Mouse (Mus musculus) effector memory CD4-positive, alpha-beta T cell, adult 5 months (primary cell): ENCODE results near the gene Olfr1299. TPM values are rescaled to one million over a fixed set of nuclear protein-coding genes. Genes with fewer than 3 reads are reported as not detected.

Experiments
- polyA plus RNA-seq: library from polyadenylated mRNA; unstranded; fragments of 100-300 nt; shearing (Covaris generic); gene quantifications from one replicate; pipeline ENCODE4 v1.2.1, GENCODE M21; 2017

Olfr1299 gene
- not detected for polyA plus RNA-seq

GRCm38 (mm10) chr2:111661119-111661518 is at the start of gene Olfr1299:
Olfr1299 (plus strand) TSS chr2:111661419.

GRCm38 (mm10) chr2:111626397-111626796 is 34.8 kb upstream of the Olfr1299 start, which contains the start of gene Olfr1297:
Olfr1297 (minus strand) TSS chr2:111626497.

GRCm38 (mm10) chr2:111649101-111649500 is 12.1 kb upstream of the Olfr1299 start, which contains the start of gene Olfr1298:
Olfr1298 (minus strand) TSS chr2:111649201.

Other genes starting within 250 kb of the Olfr1299 start
- gene Olfr1286, start 238.3 kb upstream of the Olfr1299 start, polyA plus RNA-seq, result not detected
- not detected for gene Olfr1287, start 212.3 kb upstream of the Olfr1299 start, polyA plus RNA-seq
- not detected for gene Olfr1288, start 187.3 kb upstream of the Olfr1299 start, polyA plus RNA-seq
- gene Olfr1289, start 180.6 kb upstream of the Olfr1299 start, polyA plus RNA-seq, result not detected
- not detected for gene Olfr1290, start 167.6 kb upstream of the Olfr1299 start, polyA plus RNA-seq
- 0.10 TPM for gene Olfr1291-ps1, start 164.2 kb upstream of the Olfr1299 start, polyA plus RNA-seq
- not detected for gene Olfr1293-ps, start 136.2 kb upstream of the Olfr1299 start, polyA plus RNA-seq
- gene Olfr1294, start 121.1 kb upstream of the Olfr1299 start, polyA plus RNA-seq, result not detected
- gene Olfr1295, start 91.7 kb upstream of the Olfr1299 start, polyA plus RNA-seq, result not detected
- gene Olfr1297, start 34.9 kb upstream of the Olfr1299 start, polyA plus RNA-seq, result not detected
- not detected for gene Olfr1298, start 12.2 kb upstream of the Olfr1299 start, polyA plus RNA-seq
- not detected for gene Olfr1301, start 89.6 kb downstream of the Olfr1299 start, polyA plus RNA-seq
- not detected for gene Olfr1302, start 116.0 kb downstream of the Olfr1299 start, polyA plus RNA-seq
- gene Olfr1303, start 158.9 kb downstream of the Olfr1299 start, polyA plus RNA-seq, result not detected
- not detected for gene Olfr1305, start 215.7 kb downstream of the Olfr1299 start, polyA plus RNA-seq